Mouse (Mus musculus): ENCODE measurements at regions not wholly inside any gene's neighbourhood (a gene's known extent, or its start where the extent isn't known, plus 50 kb on each side); places are given as distances from the start of the nearest gene placed in this dataset.

DNA sequence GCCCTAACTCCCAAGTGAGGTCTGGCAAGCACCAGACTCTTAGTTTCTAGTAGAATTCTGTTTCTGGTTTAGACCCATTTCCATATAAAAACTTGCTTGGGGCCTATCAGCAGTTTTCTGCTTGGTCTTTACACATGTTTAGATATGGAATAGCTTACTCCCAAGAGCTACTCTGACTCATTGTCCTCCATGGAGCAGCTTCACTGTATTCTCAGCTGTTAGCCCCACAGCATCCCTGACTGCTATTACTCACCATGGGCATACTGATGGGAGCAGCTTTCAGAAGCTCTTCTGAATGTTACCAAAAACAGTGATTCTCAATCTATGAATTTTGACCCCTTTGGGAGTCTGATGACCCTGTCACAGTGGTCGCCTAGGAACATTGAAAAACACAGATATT lies 630.1 kb upstream of the 4930452B06Rik start:
- H3K36me3 ChIP-seq (ENCODE audit: control insufficient read depth, insufficient read depth, low read length), result no peaks in the 10 kb centered on the region
- ATAC-seq, result no peak
- 79% methylated on average over 1 of the region's 1 CpGs for WGBS

GRCm38 (mm10) chr14:9294555-9294954 lies 628.5 kb upstream of the 4930452B06Rik start:
- H3K27ac ChIP-seq (ENCODE audit: low read depth, low read length), result no peak overlapping the region
- ATAC-seq, result no peak
- H3K4me2 ChIP-seq (ENCODE audit: low read length), result no peak overlapping the region
- no peaks in the 10 kb centered on the region for H3K36me3 ChIP-seq (ENCODE audit: control insufficient read depth, insufficient read depth, low read length)
- H3K9ac ChIP-seq (ENCODE audit: low read depth, low read length), result no peak overlapping the region
- H3K4me1 ChIP-seq (ENCODE audit: control insufficient read depth, insufficient read depth, low read depth, low read length), result no peaks in the 10 kb centered on the region
- 81% methylated on average over 2 of the region's 2 CpGs for WGBS
- H3K27me3 ChIP-seq (replicated peaks; ENCODE audit: control insufficient read depth, insufficient read depth, low read length), result no peaks in the 10 kb centered on the region
- H3K4me3 ChIP-seq (ENCODE audit: low read length), result no peak overlapping the region
- H3K9me3 ChIP-seq (ENCODE audit: control insufficient read depth, low read length), result 0 out of 2 replicates have a peak, but pooled peaks cover 3% of the 10 kb centered on the region

More for the DNA sequence above, 630.1 kb upstream of the 4930452B06Rik start:
- H3K4me3 ChIP-seq (ENCODE audit: low read length), result no peak overlapping the region
- no peaks in the 10 kb centered on the region for H3K27me3 ChIP-seq (replicated peaks; ENCODE audit: control insufficient read depth, insufficient read depth, low read length)
- no peaks in the 10 kb centered on the region for H3K4me1 ChIP-seq (ENCODE audit: control insufficient read depth, insufficient read depth, low read depth, low read length)
- no peak overlapping the region for H3K9ac ChIP-seq (ENCODE audit: low read depth, low read length)
- H3K9me3 ChIP-seq (ENCODE audit: control insufficient read depth, low read length), result peaks cover 2% of the 10 kb centered on the region; the same call in 1 of the 2 replicates
- H3K27ac ChIP-seq (ENCODE audit: low read depth, low read length), result no peak overlapping the region
- H3K4me2 ChIP-seq (ENCODE audit: low read length), result no peak overlapping the region

- H3K27ac ChIP-seq (ENCODE audit: low read depth, low read length), result no peak overlapping the region
- H3K36me3 ChIP-seq (ENCODE audit: control insufficient read depth, insufficient read depth, low read length), result no peaks in the 10 kb centered on the region
- H3K4me3 ChIP-seq (ENCODE audit: low read length), result no peak overlapping the region
- H3K4me2 ChIP-seq (ENCODE audit: low read length), result no peak overlapping the region
- H3K27me3 ChIP-seq (replicated peaks; ENCODE audit: control insufficient read depth, insufficient read depth, low read length), result no peaks in the 10 kb centered on the region
- no peaks in the 10 kb centered on the region for H3K4me1 ChIP-seq (ENCODE audit: control insufficient read depth, insufficient read depth, low read depth, low read length)
- no peak for ATAC-seq
- H3K9me3 ChIP-seq (ENCODE audit: control insufficient read depth, low read length), result 0 out of 2 replicates have a peak, but pooled peaks cover 3% of the 10 kb centered on the region
- 78% methylated on average over 1 of the region's 1 CpGs for WGBS
- no peak overlapping the region for H3K9ac ChIP-seq (ENCODE audit: low read depth, low read length)
These were observed 622.1 kb upstream of the 4930452B06Rik start for GRCm38 (mm10) chr14:9288103-9288502.

DNA sequence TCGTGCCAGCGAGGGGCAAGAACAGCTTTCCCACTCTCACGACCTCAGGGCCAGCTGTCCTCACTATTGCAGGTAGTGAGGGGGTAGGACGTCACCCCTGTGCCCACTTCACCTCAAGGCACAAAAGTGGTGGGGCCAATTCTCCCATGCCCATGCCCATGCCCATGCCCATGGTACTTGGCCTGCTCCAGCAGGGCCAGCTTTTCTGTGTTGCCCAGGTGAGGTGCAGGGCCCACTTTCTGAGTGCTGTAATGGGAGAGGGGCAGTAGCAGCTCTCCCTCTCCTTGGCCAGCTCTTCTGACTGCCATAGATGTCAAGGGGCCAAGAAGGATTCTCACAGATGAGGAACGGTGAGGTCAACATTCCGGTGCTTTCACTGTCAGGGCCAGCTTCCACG lies 619.6 kb upstream of the 4930452B06Rik start:
- no peak overlapping the region for H3K27ac ChIP-seq (ENCODE audit: low read depth, low read length)
- no peaks in the 10 kb centered on the region for H3K36me3 ChIP-seq (ENCODE audit: control insufficient read depth, insufficient read depth, low read length)
- no peak overlapping the region for H3K4me2 ChIP-seq (ENCODE audit: low read length)
- WGBS, result 92% methylated on average over 7 of the region's 7 CpGs
- no peaks in the 10 kb centered on the region for H3K4me1 ChIP-seq (ENCODE audit: control insufficient read depth, insufficient read depth, low read depth, low read length)
- no peaks in the 10 kb centered on the region for H3K27me3 ChIP-seq (replicated peaks; ENCODE audit: control insufficient read depth, insufficient read depth, low read length)
- H3K4me3 ChIP-seq (ENCODE audit: low read length), result no peak overlapping the region
- no peak overlapping the region for H3K9ac ChIP-seq (ENCODE audit: low read depth, low read length)
- 0 out of 2 replicates have a peak, but pooled peaks cover 2% of the 10 kb centered on the region for H3K9me3 ChIP-seq (ENCODE audit: control insufficient read depth, low read length)
- no peak for ATAC-seq

DNA sequence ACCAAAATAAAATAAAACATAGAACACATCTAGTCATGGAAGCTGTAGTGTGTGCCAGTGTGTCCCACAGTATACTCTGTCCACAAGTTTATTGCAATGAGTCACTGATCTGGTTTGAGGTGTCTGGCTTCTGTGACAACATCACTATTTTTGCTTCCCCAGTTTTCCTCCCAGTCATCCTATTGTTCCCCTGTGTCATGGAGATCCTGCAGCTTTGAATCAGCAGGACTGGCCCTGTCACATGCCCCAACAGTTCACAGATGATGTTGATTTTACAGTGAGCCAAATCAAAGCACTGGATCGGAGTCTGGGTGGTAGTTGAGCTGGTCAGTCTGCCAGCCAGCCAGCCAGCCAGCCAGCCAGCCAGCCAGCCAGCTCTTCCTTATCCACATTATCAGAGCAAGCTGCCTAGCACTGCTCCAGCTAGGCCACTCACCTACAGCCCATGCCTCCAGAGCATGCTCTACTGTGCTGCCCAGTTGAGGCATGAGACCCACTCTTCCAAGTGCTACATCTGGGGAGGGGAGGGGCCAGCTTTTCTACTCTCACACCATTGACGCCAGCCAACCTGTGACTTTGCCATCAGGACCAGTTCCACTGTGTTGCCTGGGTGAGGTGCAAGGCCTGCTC lies 619.1 kb upstream of the 4930452B06Rik start:
- Histone ChIP-seq H3K27me3 (replicated peaks; ENCODE audit: control insufficient read depth, insufficient read depth, low read length) (no peaks in the 10 kb centered on the region), H3K36me3 (ENCODE audit: control insufficient read depth, insufficient read depth, low read length) (no peaks in the 10 kb centered on the region), H3K4me3 (ENCODE audit: low read length) (no peak overlapping the region), H3K9me3 (ENCODE audit: control insufficient read depth, low read length) (no peaks in the 10 kb centered on the region), H3K9ac (ENCODE audit: low read depth, low read length) (no peak overlapping the region), H3K4me2 (ENCODE audit: low read length) (no peak overlapping the region), H3K4me1 (ENCODE audit: control insufficient read depth, insufficient read depth, low read depth, low read length) (no peaks in the 10 kb centered on the region), H3K27ac (ENCODE audit: low read depth, low read length) (no peak overlapping the region)
- ATAC-seq, result peak; percentile 52; the same call in 1 of the 2 replicates
- WGBS, result 72% methylated on average over 2 of the region's 2 CpGs

- WGBS, result 84% methylated on average over 14 of the region's 14 CpGs
- no peaks in the 10 kb centered on the region for H3K36me3 ChIP-seq (ENCODE audit: control insufficient read depth, insufficient read depth, low read length)
- H3K4me3 ChIP-seq (ENCODE audit: low read length), result no peak overlapping the region
- no peak overlapping the region for H3K9ac ChIP-seq (ENCODE audit: low read depth, low read length)
- ATAC-seq, result no peak
- H3K4me1 ChIP-seq (ENCODE audit: control insufficient read depth, insufficient read depth, low read depth, low read length), result no peaks in the 10 kb centered on the region
- no peak overlapping the region for H3K4me2 ChIP-seq (ENCODE audit: low read length)
- no peak overlapping the region for H3K27ac ChIP-seq (ENCODE audit: low read depth, low read length)
- H3K27me3 ChIP-seq (replicated peaks; ENCODE audit: control insufficient read depth, insufficient read depth, low read length), result no peaks in the 10 kb centered on the region
- peaks cover 2% of the 10 kb centered on the region; the same call in 1 of the 2 replicates for H3K9me3 ChIP-seq (ENCODE audit: control insufficient read depth, low read length)
These were observed 601.4 kb upstream of the 4930452B06Rik start for GRCm38 (mm10) chr14:9267282-9268091.

DNA sequence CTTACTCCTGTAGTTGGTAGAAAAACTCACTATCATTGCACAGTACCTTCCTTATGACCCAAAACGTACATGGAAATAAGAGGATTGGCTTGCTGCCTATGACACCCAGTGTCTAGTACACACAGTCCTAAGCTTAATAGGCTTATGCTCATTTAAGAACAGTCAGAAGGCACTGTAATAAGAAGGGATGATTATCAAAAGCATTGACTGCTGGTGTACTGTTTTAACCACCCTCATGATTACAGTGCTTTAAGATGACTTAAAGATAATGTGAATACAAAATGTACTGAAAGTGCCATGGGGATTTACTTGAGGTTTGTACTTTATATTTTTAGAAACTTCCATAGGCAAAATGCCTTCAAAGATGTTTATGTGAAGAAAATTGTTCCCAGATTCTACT lies 586.0 kb upstream of the 4930452B06Rik start:
- Histone ChIP-seq H3K27me3 (replicated peaks; ENCODE audit: control insufficient read depth, insufficient read depth, low read length) (no peaks in the 10 kb centered on the region), H3K4me3 (ENCODE audit: low read length) (no peak overlapping the region), H3K27ac (ENCODE audit: low read depth, low read length) (no peak overlapping the region), H3K4me2 (ENCODE audit: low read length) (no peak overlapping the region), H3K9ac (ENCODE audit: low read depth, low read length) (no peak overlapping the region), H3K36me3 (ENCODE audit: control insufficient read depth, insufficient read depth, low read length) (no peaks in the 10 kb centered on the region), H3K4me1 (ENCODE audit: control insufficient read depth, insufficient read depth, low read depth, low read length) (no peaks in the 10 kb centered on the region), H3K9me3 (ENCODE audit: control insufficient read depth, low read length) (no peaks in the 10 kb centered on the region)
- 85% methylated on average over 1 of the region's 1 CpGs for WGBS
- ATAC-seq, result no peak

DNA sequence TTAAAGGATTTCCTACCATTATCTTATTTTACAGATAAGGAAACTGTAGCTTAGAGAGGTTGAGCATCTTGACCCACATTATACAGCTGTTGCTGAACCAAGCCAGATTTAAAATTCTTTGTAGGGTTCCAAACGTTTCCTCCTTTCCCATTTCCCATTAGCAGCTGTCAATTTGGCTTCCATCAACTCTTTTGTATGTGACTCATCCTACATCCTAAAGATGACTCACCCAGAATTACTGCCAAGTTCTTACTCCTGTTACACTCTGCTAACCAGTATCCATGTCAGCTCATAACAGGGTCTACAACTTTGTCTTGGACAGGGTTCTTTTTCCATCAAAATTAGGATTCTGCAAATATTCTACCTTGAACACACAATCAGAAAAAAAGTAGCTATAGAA lies 579.2 kb upstream of the 4930452B06Rik start:
- Histone ChIP-seq H3K4me2 (ENCODE audit: low read length) (no peak overlapping the region), H3K27me3 (replicated peaks; ENCODE audit: control insufficient read depth, insufficient read depth, low read length) (no peaks in the 10 kb centered on the region), H3K9me3 (ENCODE audit: control insufficient read depth, low read length) (no peaks in the 10 kb centered on the region), H3K36me3 (ENCODE audit: control insufficient read depth, insufficient read depth, low read length) (no peaks in the 10 kb centered on the region), H3K27ac (ENCODE audit: low read depth, low read length) (no peak overlapping the region), H3K4me1 (ENCODE audit: control insufficient read depth, insufficient read depth, low read depth, low read length) (no peaks in the 10 kb centered on the region), H3K4me3 (ENCODE audit: low read length) (no peak overlapping the region), H3K9ac (ENCODE audit: low read depth, low read length) (no peak overlapping the region)
- 36% methylated on average over 1 of the region's 1 CpGs for WGBS
- no peak for ATAC-seq

- ATAC-seq, result no peak
- Histone ChIP-seq H3K4me1 (ENCODE audit: control insufficient read depth, insufficient read depth, low read depth, low read length) (no peaks in the 10 kb centered on the region), H3K4me2 (ENCODE audit: low read length) (no peak overlapping the region), H3K9ac (ENCODE audit: low read depth, low read length) (no peak overlapping the region), H3K36me3 (ENCODE audit: control insufficient read depth, insufficient read depth, low read length) (no peaks in the 10 kb centered on the region), H3K27me3 (replicated peaks; ENCODE audit: control insufficient read depth, insufficient read depth, low read length) (no peaks in the 10 kb centered on the region), H3K9me3 (ENCODE audit: control insufficient read depth, low read length) (no peaks in the 10 kb centered on the region), H3K4me3 (ENCODE audit: low read length) (no peak overlapping the region), H3K27ac (ENCODE audit: low read depth, low read length) (no peak overlapping the region)
These were observed 577.3 kb upstream of the 4930452B06Rik start for GRCm38 (mm10) chr14:9243336-9243735.

Data from hindbrain, embryonic 16.5 days (tissue).